Mouse (Mus musculus) midbrain, embryonic 12.5 days (tissue): Measurements from ENCODE around the gene Bmpr2. TPM values are rescaled to one million over a fixed set of nuclear protein-coding genes. Genes with fewer than 3 reads are reported as not detected.
A peak's percentile ranks its signal among the peaks of the same experiment; 100 is the strongest.

Experiments
- ATAC-seq: fragments of 200-750 bp; cut with Nextera tagmentation; 2 replicates; pipeline ENCODE4 v1.8.0; 2017; ENCODE audit warnings: low read depth, moderate TSS enrichment, moderate library complexity; ENCODE audit not compliant: low FRiP score
- H3K27ac ChIP-seq: fragments of 300-500 bp; sonication (generic); replicated peaks from 2 replicates; pipeline ENCODE4 v1.5.1; 2016; ENCODE audit warnings: mild to moderate bottlenecking
- H3K27me3 ChIP-seq: fragments of 300-500 bp; sonication (generic); 2 replicates; pipeline ENCODE4 v1.6.1; 2016; ENCODE audit warnings: mild to moderate bottlenecking
- H3K36me3 ChIP-seq: fragments of 300-500 bp; sonication (generic); 2 replicates; pipeline ENCODE4 v1.6.1; 2016
- H3K4me1 ChIP-seq: fragments of 300-500 bp; sonication (generic); 2 replicates; pipeline ENCODE4 v1.6.1; 2016
- H3K4me2 ChIP-seq: fragments of 300-500 bp; sonication (generic); replicated peaks from 2 replicates; pipeline ENCODE4 v1.6.1; 2016; ENCODE audit warnings: mild to moderate bottlenecking, moderate library complexity
- H3K4me3 ChIP-seq: fragments of 300-500 bp; sonication (generic); 2 replicates; pipeline ENCODE4 v1.5.1; 2016; ENCODE audit warnings: mild to moderate bottlenecking
- H3K9ac ChIP-seq: fragments of 300-500 bp; sonication (generic); replicated peaks from 2 replicates; pipeline ENCODE4 v1.6.1; 2016; ENCODE audit warnings: mild to moderate bottlenecking, moderate library complexity
- H3K9me3 ChIP-seq: fragments of 300-500 bp; sonication (generic); 2 replicates; pipeline ENCODE4 v1.6.1; 2016; ENCODE audit warnings: mild to moderate bottlenecking
- WGBS: fragments of 180-500 bp; shearing (Covaris S2); methylation state at CpG from one replicate; pipeline ENCODE4 v1.1.7; 2016; 5-methylcytosine and 5-hydroxymethylcytosine counted together
- polyA plus RNA-seq: library from polyadenylated mRNA; unstranded; fragments of >200 nt; fragmentation: Nextera tagmentation; extraction: Ambion mirVana; gene quantifications from 2 replicates; pipeline ENCODE4 v1.2.1, GENCODE M21; 2016

Gene Bmpr2
- polyA plus RNA-seq, 1 experiment from 2014 or later: 12.3 TPM

GRCm38 (mm10) chr1:59804363-59804762 is 41.2 kb downstream of the Bmpr2 start:
- no peak overlapping the region for H3K27ac ChIP-seq
- no peak overlapping the region for H3K9ac ChIP-seq
- no peaks in the 10 kb centered on the region for H3K36me3 ChIP-seq
- no peaks in the 10 kb centered on the region for H3K27me3 ChIP-seq
- no peaks in the 10 kb centered on the region for H3K9me3 ChIP-seq
- no peak overlapping the region for H3K4me2 ChIP-seq
- no peak for ATAC-seq
- H3K4me3 ChIP-seq: no peak overlapping the region
- WGBS: 75% methylated on average over 2 of the region's 2 CpGs
- no peaks in the 10 kb centered on the region for H3K4me1 ChIP-seq

- 86% methylated on average over 2 of the region's 2 CpGs for WGBS
- H3K9me3 ChIP-seq: no peaks in the 10 kb centered on the region
- H3K27me3 ChIP-seq: no peaks in the 10 kb centered on the region
- H3K4me2 ChIP-seq: no peak overlapping the region
- H3K4me3 ChIP-seq: no peak overlapping the region
- H3K27ac ChIP-seq: no peak overlapping the region
- H3K36me3 ChIP-seq: no peaks in the 10 kb centered on the region
- no peaks in the 10 kb centered on the region for H3K4me1 ChIP-seq
- no peak overlapping the region for H3K9ac ChIP-seq
- ATAC-seq: no peak
Measured at GRCm38 (mm10) chr1:59809921-59810320, 46.7 kb downstream of the Bmpr2 start.

GRCm38 (mm10) chr1:59812782-59813181 is 49.6 kb downstream of the Bmpr2 start:
- ATAC-seq: no peak
- H3K27ac ChIP-seq: no peak overlapping the region
- 82% methylated on average over 4 of the region's 4 CpGs for WGBS

GRCm38 (mm10) chr1:59825421-59825820 is 62.2 kb downstream of the Bmpr2 start:
- Histone ChIP-seq H3K9me3 (no peaks in the 10 kb centered on the region), H3K36me3 (peaks cover 19% of the 10 kb centered on the region), H3K4me2 (no peak overlapping the region), H3K27me3 (no peaks in the 10 kb centered on the region), H3K4me3 (no peak overlapping the region), H3K4me1 (no peaks in the 10 kb centered on the region), H3K27ac (no peak overlapping the region), H3K9ac (no peak overlapping the region)
- ATAC-seq: no peak

More at GRCm38 (mm10) chr1:59812782-59813181, 49.6 kb downstream of the Bmpr2 start:
- H3K27me3 ChIP-seq: no peaks in the 10 kb centered on the region
- peaks cover 23% of the 10 kb centered on the region for H3K36me3 ChIP-seq
- H3K4me2 ChIP-seq: no peak overlapping the region
- no peaks in the 10 kb centered on the region for H3K9me3 ChIP-seq
- H3K9ac ChIP-seq: no peak overlapping the region
- H3K4me3 ChIP-seq: no peak overlapping the region
- no peaks in the 10 kb centered on the region for H3K4me1 ChIP-seq

GRCm38 (mm10) chr1:59826583-59826982 is 63.4 kb downstream of the Bmpr2 start:
- no peaks in the 10 kb centered on the region for H3K27me3 ChIP-seq
- H3K36me3 ChIP-seq: peaks cover 17% of the 10 kb centered on the region
- no peak overlapping the region for H3K4me3 ChIP-seq
- no peaks in the 10 kb centered on the region for H3K4me1 ChIP-seq
- no peak overlapping the region for H3K9ac ChIP-seq
- H3K27ac ChIP-seq: no peak overlapping the region
- H3K9me3 ChIP-seq: no peaks in the 10 kb centered on the region
- no peak for ATAC-seq
- WGBS: 90% methylated on average over 8 of the region's 8 CpGs
- no peak overlapping the region for H3K4me2 ChIP-seq

GRCm38 (mm10) chr1:59829410-59829809 is 66.2 kb downstream of the Bmpr2 start:
- peaks cover 5% of the 10 kb centered on the region for H3K36me3 ChIP-seq
- no peak overlapping the region for H3K4me2 ChIP-seq
- H3K27me3 ChIP-seq: no peaks in the 10 kb centered on the region
- no peak for ATAC-seq
- WGBS: 76% methylated on average over 2 of the region's 2 CpGs
- no peak overlapping the region for H3K27ac ChIP-seq
- no peak overlapping the region for H3K9ac ChIP-seq
- peaks cover 3% of the 10 kb centered on the region; the same call in 1 of the 2 replicates for H3K4me1 ChIP-seq
- no peak overlapping the region for H3K4me3 ChIP-seq
- H3K9me3 ChIP-seq: no peaks in the 10 kb centered on the region

GRCm38 (mm10) chr1:59830194-59830593 is 67.0 kb downstream of the Bmpr2 start:
- Histone ChIP-seq H3K27ac (no peak overlapping the region), H3K36me3 (peaks cover 5% of the 10 kb centered on the region)
- 85% methylated on average over 6 of the region's 6 CpGs for WGBS

GRCm38 (mm10) chr1:59833723-59834122 is 70.5 kb downstream of the Bmpr2 start:
- 13% methylated on average over 2 of the region's 2 CpGs for WGBS

More at GRCm38 (mm10) chr1:59830194-59830593, 67.0 kb downstream of the Bmpr2 start:
- Histone ChIP-seq H3K9me3 (no peaks in the 10 kb centered on the region), H3K9ac (no peak overlapping the region), H3K4me3 (no peak overlapping the region), H3K4me1 (peaks cover 3% of the 10 kb centered on the region; the same call in 1 of the 2 replicates), H3K4me2 (no peak overlapping the region), H3K27me3 (no peaks in the 10 kb centered on the region)
- no peak for ATAC-seq

GRCm38 (mm10) chr1:59848327-59848726 is 85.1 kb downstream of the Bmpr2 start:
- H3K9ac ChIP-seq: no peak overlapping the region
- no peaks in the 10 kb centered on the region for H3K9me3 ChIP-seq
- no peak for ATAC-seq
- no peak overlapping the region for H3K4me3 ChIP-seq
- peaks cover 42% of the 10 kb centered on the region for H3K36me3 ChIP-seq
- H3K27me3 ChIP-seq: no peaks in the 10 kb centered on the region
- no peaks in the 10 kb centered on the region for H3K4me1 ChIP-seq
- no peak overlapping the region for H3K27ac ChIP-seq
- 80% methylated on average over 8 of the region's 8 CpGs for WGBS
- H3K4me2 ChIP-seq: no peak overlapping the region

More at GRCm38 (mm10) chr1:59833723-59834122, 70.5 kb downstream of the Bmpr2 start:
- H3K9me3 ChIP-seq: no peaks in the 10 kb centered on the region
- H3K4me2 ChIP-seq: no peak overlapping the region
- H3K4me3 ChIP-seq: no peak overlapping the region
- H3K4me1 ChIP-seq: peaks cover 3% of the 10 kb centered on the region; the same call in 1 of the 2 replicates
- H3K27me3 ChIP-seq: no peaks in the 10 kb centered on the region
- no peak for ATAC-seq
- 0 out of 2 replicates have a peak overlapping the region, but pooled peaks have one; percentile 46 for H3K27ac ChIP-seq
- H3K9ac ChIP-seq: no peak overlapping the region
- H3K36me3 ChIP-seq: no peaks in the 10 kb centered on the region

- Histone ChIP-seq H3K27me3 (no peaks in the 10 kb centered on the region), H3K9ac (no peak overlapping the region), H3K4me3 (no peak overlapping the region), H3K9me3 (no peaks in the 10 kb centered on the region), H3K4me1 (no peaks in the 10 kb centered on the region), H3K27ac (no peak overlapping the region), H3K36me3 (peaks cover 49% of the 10 kb centered on the region), H3K4me2 (no peak overlapping the region)
- 97% methylated on average over 1 of the region's 1 CpGs for WGBS
- no peak for ATAC-seq
Measured at GRCm38 (mm10) chr1:59859046-59859445, 95.8 kb downstream of the Bmpr2 start.

- Histone ChIP-seq H3K4me2 (no peak overlapping the region), H3K27ac (no peak overlapping the region), H3K36me3 (peaks cover 59% of the 10 kb centered on the region), H3K9ac (no peak overlapping the region), H3K4me3 (no peak overlapping the region), H3K4me1 (no peaks in the 10 kb centered on the region), H3K27me3 (no peaks in the 10 kb centered on the region), H3K9me3 (no peaks in the 10 kb centered on the region)
- WGBS: 95% methylated on average over 1 of the region's 1 CpGs
- ATAC-seq: no peak
Measured at GRCm38 (mm10) chr1:59862144-59862543, 98.9 kb downstream of the Bmpr2 start.

- Histone ChIP-seq H3K9me3 (no peaks in the 10 kb centered on the region), H3K4me1 (no peaks in the 10 kb centered on the region), H3K4me3 (no peak overlapping the region), H3K27me3 (no peaks in the 10 kb centered on the region), H3K4me2 (no peak overlapping the region), H3K36me3 (peaks cover 56% of the 10 kb centered on the region), H3K27ac (no peak overlapping the region), H3K9ac (no peak overlapping the region)
- 94% methylated on average over 5 of the region's 5 CpGs for WGBS
- ATAC-seq: no peak
Measured at GRCm38 (mm10) chr1:59868041-59868440, 104.8 kb downstream of the Bmpr2 start.

- Histone ChIP-seq H3K4me2 (no peak overlapping the region), H3K27me3 (no peaks in the 10 kb centered on the region), H3K9me3 (no peaks in the 10 kb centered on the region), H3K36me3 (peaks cover 24% of the 10 kb centered on the region), H3K4me3 (no peak overlapping the region), H3K9ac (no peak overlapping the region), H3K4me1 (no peaks in the 10 kb centered on the region), H3K27ac (no peak overlapping the region)
- 93% methylated on average over 3 of the region's 3 CpGs for WGBS
- no peak for ATAC-seq
Measured at GRCm38 (mm10) chr1:59874023-59874422, 110.8 kb downstream of the Bmpr2 start.
